Mouse (Mus musculus) ES-E14 (cell line): ENCODE measurements around the gene Phactr2. TPM values are rescaled to one million over a fixed set of nuclear protein-coding genes. Genes with fewer than 3 reads are reported as not detected.
"Not testable (repeated sequence)": the region's sequence is repeated elsewhere in the genome, so short reads cannot be mapped to it uniquely, and the experiment has no call there.

Source experiments
- DNase-seq: peaks from one replicate; pipeline ENCODE4 v3.0.0-alpha.2; 2013; ENCODE audit warnings: low read depth, low spot score
- H3K27ac ChIP-seq: 2 replicates; pipeline ENCODE4 v1.5.1; 2012; ENCODE audit warnings: low read depth, mild to moderate bottlenecking, low read length, moderate library complexity, mixed read lengths; ENCODE audit not compliant: poor library complexity, insufficient read depth, severe bottlenecking
- H3K36me3 ChIP-seq: 2 replicates; pipeline ENCODE4 v1.6.1; 2012; ENCODE audit warnings: mild to moderate bottlenecking, low read length, moderate library complexity, mixed read lengths; ENCODE audit not compliant: control insufficient read depth, poor library complexity, insufficient read depth, severe bottlenecking
- H3K4me1 ChIP-seq, 2 experiments: fragments of 150-350 bp in 1 of 2; sonication (generic) in 1 of 2; 2 replicates each; pipeline ENCODE4 v1.6.1; 2012; ENCODE audit warnings: low read length in 2 of 2, mild to moderate bottlenecking in 1 of 2, mixed read lengths in 1 of 2; ENCODE audit not compliant: control insufficient read depth in 2 of 2, insufficient read depth in 2 of 2, poor library complexity in 1 of 2
- H3K4me3 ChIP-seq, 2 experiments: fragments of 150-350 bp in 1 of 2; sonication (generic) in 1 of 2; 2 replicates each; pipeline ENCODE4 v1.5.1; 2012; ENCODE audit warnings: low read length in 2 of 2, low read depth in 1 of 2, mild to moderate bottlenecking in 1 of 2, mixed read lengths in 1 of 2; ENCODE audit not compliant: insufficient read depth in 1 of 2, poor library complexity in 1 of 2, severe bottlenecking in 1 of 2
- H3K9ac ChIP-seq: 2 replicates; pipeline ENCODE4 v1.6.1; 2012; ENCODE audit warnings: low read depth, mild to moderate bottlenecking, low read length, mixed read lengths; ENCODE audit not compliant: poor library complexity, insufficient read depth, severe bottlenecking
- H3K9me3 ChIP-seq: fragments of 150-350 bp; sonication (generic); 2 replicates; pipeline ENCODE4 v1.6.1; 2012; ENCODE audit warnings: low read depth, mild to moderate bottlenecking, low read length; ENCODE audit not compliant: control insufficient read depth, insufficient read depth
- CHD2 ChIP-seq: IDR thresholded peaks from 2 replicates; pipeline ENCODE4 v1.6.1; 2014; ENCODE audit warnings: mild to moderate bottlenecking, low read depth, low read length, inconsistent platforms
- HCFC1 ChIP-seq: IDR thresholded peaks from 2 replicates; pipeline ENCODE4 v1.6.1; 2012; ENCODE audit warnings: low read length, inconsistent platforms, borderline replicate concordance; ENCODE audit not compliant: insufficient read depth
- MAFK ChIP-seq: IDR thresholded peaks from 2 replicates; pipeline ENCODE4 v1.6.1; 2014; ENCODE audit warnings: mild to moderate bottlenecking, low read depth, low read length, inconsistent platforms; ENCODE audit not compliant: insufficient read depth
- ZC3H11A ChIP-seq: IDR thresholded peaks from 2 replicates; pipeline ENCODE4 v1.6.1; 2012; ENCODE audit warnings: low read depth, mild to moderate bottlenecking, inconsistent platforms, low read length, borderline replicate concordance
- ZNF384 ChIP-seq: IDR thresholded peaks from 2 replicates; pipeline ENCODE4 v1.6.1; 2012; ENCODE audit warnings: low read depth, low read length, inconsistent platforms
- in situ Hi-C, 2 experiments: fragments of 600-800 bp; cut with MboI; formaldehyde crosslinking; loops; one replicate each; pipeline ENCODE4 v1.15.1; 2025; ENCODE audit warnings: low sequenced_read_pairs in 2 of 2, inconsistent platforms in 1 of 2; ENCODE audit not compliant: unreplicated experiment in 2 of 2
- total RNA-seq: library from RNA; depleted of rRNA; stranded (reverse); fragments of 300-350 nt; gene quantifications from 2 replicates; pipeline ENCODE4 v1.2.3, GENCODE M21; 2012; rRNA removed

Phactr2 gene
- 2.1 and 2.2 TPM in 2 replicates for total RNA-seq

GRCm38 (mm10) chr10:13473833-13474567 is at the start of gene Phactr2:
Phactr2 (minus strand) TSS chr10:13474412.
- Histone ChIP-seq H3K4me3 (peak within 1 kb of the TSS; percentile 70 to 74), H3K36me3 (no peaks in the 10 kb centered on the region), H3K9me3 (no peaks in the 10 kb centered on the region), H3K9ac (peak within 1 kb of the TSS; percentile 58), H3K27ac (no peak within 1 kb of the TSS), H3K4me1 (peaks cover 0 to 4% of the 10 kb centered on the region in 2 experiments; a peak in 1 of 4 replicates)
- TF ChIP-seq ZC3H11A, result no peak
- no peak for TF ChIP-seq MAFK
- in situ Hi-C loops, result no loop called here
- DNase-seq, result peak; percentile 19

DNA sequence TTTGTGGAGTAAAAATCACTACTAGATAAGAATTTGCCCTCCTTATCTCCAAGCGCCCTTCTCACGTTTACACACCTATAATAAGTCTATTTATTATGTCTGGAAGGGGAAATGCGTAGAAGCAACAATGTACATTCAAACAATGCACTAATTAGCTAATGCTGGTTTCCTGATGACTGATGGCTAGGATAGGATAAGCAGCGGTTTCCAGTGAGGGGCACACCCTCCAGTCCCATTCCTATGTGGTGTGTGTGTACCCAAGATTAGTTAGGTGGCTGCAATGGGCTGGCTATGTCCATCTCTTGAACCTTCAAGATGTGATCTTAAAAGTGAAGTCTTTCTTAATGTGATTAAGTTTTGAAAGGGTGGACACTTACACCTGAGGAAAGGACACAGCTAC is 47.6 kb upstream of the Phactr2 start:
- no peak overlapping the region for H3K9ac ChIP-seq
- no peak overlapping the region for H3K4me3 ChIP-seq
- H3K36me3 ChIP-seq, result peaks cover 2% of the 10 kb centered on the region; the same call in 1 of the 2 replicates
- H3K4me1 ChIP-seq, result no peaks in the 10 kb centered on the region; a peak in 1 of 4 replicates
- no peak overlapping the region for H3K27ac ChIP-seq
- DNase-seq, result no peak
- H3K9me3 ChIP-seq, result no peaks in the 10 kb centered on the region
- TF ChIP-seq MAFK (no peak), HCFC1 (no peak), ZNF384 (no peak), CHD2 (no peak), ZC3H11A (no peak)
- in situ Hi-C loops, result no loop called here

- Histone ChIP-seq H3K9me3 (no peaks in the 10 kb centered on the region), H3K27ac (no peak overlapping the region), H3K36me3 (no peaks in the 10 kb centered on the region), H3K4me3 (no peak overlapping the region), H3K9ac (no peak overlapping the region), H3K4me1 (peaks cover 2 to 3% of the 10 kb centered on the region in 2 experiments; a peak in 1 of 4 replicates)
- TF ChIP-seq CHD2 (no peak), MAFK (no peak), ZNF384 (no peak), HCFC1 (no peak), ZC3H11A (no peak)
- in situ Hi-C loops, result no loop called here
- no peak for DNase-seq
Measured at GRCm38 (mm10) chr10:13502371-13502770, 28.2 kb upstream of the Phactr2 start.

DNA sequence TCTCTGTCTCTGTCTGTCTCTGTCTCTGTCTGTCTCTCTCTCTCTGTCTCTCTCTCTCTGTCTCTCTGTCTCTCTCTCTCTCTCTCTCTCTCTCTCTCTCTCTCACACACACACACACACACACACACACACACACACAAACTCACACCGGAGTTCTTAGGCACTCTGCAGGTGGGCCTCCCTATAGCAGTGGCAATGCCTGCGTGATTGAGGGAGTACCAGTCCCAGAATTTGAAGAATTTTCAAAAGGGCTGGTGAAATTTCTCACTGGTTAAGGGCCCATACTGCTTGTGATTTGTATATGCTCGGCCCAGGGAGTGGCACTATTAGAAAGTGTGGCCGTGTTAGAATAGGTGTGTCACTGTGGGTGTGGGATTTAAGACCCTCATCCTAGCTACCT is 27.3 kb upstream of the Phactr2 start:
- H3K36me3 ChIP-seq, H3K9me3 ChIP-seq, in situ Hi-C loops, H3K27ac ChIP-seq, H3K9ac ChIP-seq, DNase-seq, H3K4me1 ChIP-seq: not testable (repeated sequence)
- H3K4me3 ChIP-seq, result peak overlapping the region; percentile 47 to 96; a peak in 3 of 4 replicates

- no peak overlapping the region for H3K27ac ChIP-seq
- H3K9ac ChIP-seq, result peak overlapping the region; percentile 46
- TF ChIP-seq HCFC1 (no peak), CHD2 (no peak), ZNF384 (no peak), ZC3H11A (no peak), MAFK (no peak)
- peak; percentile 65 for DNase-seq
- peaks cover 2 to 3% of the 10 kb centered on the region in 2 experiments; a peak in 1 of 4 replicates for H3K4me1 ChIP-seq
- in situ Hi-C loops, result no loop called here
- no peaks in the 10 kb centered on the region for H3K9me3 ChIP-seq
- peak overlapping the region; percentile 47 to 96 for H3K4me3 ChIP-seq
- no peaks in the 10 kb centered on the region for H3K36me3 ChIP-seq
Measured at GRCm38 (mm10) chr10:13500938-13501496, 26.8 kb upstream of the Phactr2 start.
